Mouse (Mus musculus) E14TG2a.4 (cell line): Measurements from ENCODE around the gene Crip2.

Experiments used
- CTCF ChIP-seq: conservative IDR thresholded peaks from 2 replicates; pipeline ENCODE4 v1.5.1; 2014; ENCODE audit warnings: low read length
- POU5F1 ChIP-seq: IDR thresholded peaks from 2 replicates; pipeline ENCODE4 v1.6.1; 2014; ENCODE audit warnings: low read length, borderline replicate concordance

DNA sequence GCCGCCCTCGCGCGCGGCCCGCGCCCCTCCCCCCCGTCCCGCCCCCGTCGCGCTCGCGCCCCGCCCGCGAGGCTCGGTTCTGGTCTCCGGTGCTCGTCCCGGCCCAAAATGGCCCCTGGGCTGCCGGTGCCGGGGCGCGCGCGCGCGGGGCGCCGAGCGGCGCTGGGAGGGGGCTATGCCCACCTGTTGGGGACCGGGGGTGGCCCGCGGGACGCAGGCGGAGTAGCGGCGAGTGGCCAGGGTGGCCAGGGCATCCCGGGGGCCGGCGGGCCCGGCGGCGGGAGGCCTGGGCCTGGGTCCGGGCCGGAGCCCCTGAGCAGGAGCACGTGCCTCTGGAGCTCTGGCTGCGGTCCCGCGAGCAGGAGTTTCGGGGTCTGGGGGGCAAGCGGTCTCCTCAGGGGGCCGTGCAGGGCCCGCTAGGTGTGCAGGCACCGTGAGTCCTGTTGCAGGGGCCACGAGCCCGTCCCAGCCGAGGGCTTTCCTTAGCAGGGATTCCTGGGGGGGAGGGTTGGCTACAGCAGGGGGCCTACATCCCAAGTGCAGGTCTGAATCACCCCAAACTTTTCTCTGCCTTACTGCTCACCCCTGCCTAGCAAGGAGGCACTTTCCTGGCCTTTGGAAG is 41.4 kb upstream of the Crip2 start:
- TF ChIP-seq CTCF (no peak), POU5F1 (no peak)
